Mouse (Mus musculus): ENCODE measurements around the gene Spock2. TPM values are rescaled to one million over a fixed set of nuclear protein-coding genes. Genes with fewer than 3 reads are reported as not detected.
"Not testable (repeated sequence)": the region's sequence is repeated elsewhere in the genome, so short reads cannot be mapped to it uniquely, and the experiment has no call there.

Spock2 gene
- polyA plus RNA-seq, 1 experiment: 499 TPM

GRCm38 (mm10) chr10:60120630-60121029, 14.6 kb downstream of the Spock2 start:
- peaks cover 49% of the 10 kb centered on the region for H3K4me1 ChIP-seq (ENCODE audit: control insufficient read depth, insufficient read depth, low read length)
- H3K27me3 ChIP-seq (ENCODE audit: control insufficient read depth, insufficient read depth, low read length): no peaks in the 10 kb centered on the region
- DNase-seq: no peak
- no peak overlapping the region for H3K27ac ChIP-seq (ENCODE audit: insufficient read depth, low read length)
- no peak overlapping the region for H3K4me3 ChIP-seq (replicated peaks; ENCODE audit: insufficient read depth, low read depth, low read length)
- TF ChIP-seq POLR2A (IDR thresholded peaks at IDR 0.05; ENCODE audit: borderline replicate concordance, insufficient read depth, low read length): no peak
- TF ChIP-seq CTCF (IDR thresholded peaks at IDR 0.05; ENCODE audit: borderline replicate concordance, insufficient read depth, low read depth, low read length): no peak
- WGBS: 48% methylated on average over 4 of the region's 4 CpGs

- DNase-seq: no peak
- Histone ChIP-seq H3K27me3 (ENCODE audit: control insufficient read depth, insufficient read depth, low read length) (no peaks in the 10 kb centered on the region), H3K4me3 (replicated peaks; ENCODE audit: insufficient read depth, low read depth, low read length) (no peak overlapping the region), H3K27ac (ENCODE audit: insufficient read depth, low read length) (no peak overlapping the region), H3K4me1 (ENCODE audit: control insufficient read depth, insufficient read depth, low read length) (peaks cover 17% of the 10 kb centered on the region)
- TF ChIP-seq CTCF (IDR thresholded peaks at IDR 0.05; ENCODE audit: borderline replicate concordance, insufficient read depth, low read depth, low read length) (peak; percentile 74), POLR2A (IDR thresholded peaks at IDR 0.05; ENCODE audit: borderline replicate concordance, insufficient read depth, low read length) (no peak)
- WGBS: 63% methylated on average over 6 of the region's 6 CpGs
Measured at GRCm38 (mm10) chr10:60124078-60124477, 18.1 kb downstream of the Spock2 start.

GRCm38 (mm10) chr10:60125529-60126327, 19.7 kb downstream of the Spock2 start:
- no peak for DNase-seq
- 44% methylated on average over 22 of the region's 22 CpGs for WGBS

GRCm38 (mm10) chr10:60128287-60128686, 22.3 kb downstream of the Spock2 start:
- Histone ChIP-seq H3K4me1 (ENCODE audit: control insufficient read depth, insufficient read depth, low read length) (no peaks in the 10 kb centered on the region), H3K4me3 (replicated peaks; ENCODE audit: insufficient read depth, low read depth, low read length) (no peak overlapping the region), H3K27me3 (ENCODE audit: control insufficient read depth, insufficient read depth, low read length) (no peaks in the 10 kb centered on the region), H3K27ac (ENCODE audit: insufficient read depth, low read length) (no peak overlapping the region)
- TF ChIP-seq CTCF (IDR thresholded peaks at IDR 0.05; ENCODE audit: borderline replicate concordance, insufficient read depth, low read depth, low read length): no peak
- no peak for TF ChIP-seq POLR2A (IDR thresholded peaks at IDR 0.05; ENCODE audit: borderline replicate concordance, insufficient read depth, low read length)
- DNase-seq: no peak
- 85% methylated on average over 9 of the region's 9 CpGs for WGBS

More at GRCm38 (mm10) chr10:60125529-60126327, 19.7 kb downstream of the Spock2 start:
- Histone ChIP-seq H3K4me1 (ENCODE audit: control insufficient read depth, insufficient read depth, low read length) (peaks cover under 1% of the 10 kb centered on the region; the same call in 1 of the 2 replicates), H3K27ac (ENCODE audit: insufficient read depth, low read length) (no peak overlapping the region), H3K4me3 (replicated peaks; ENCODE audit: insufficient read depth, low read depth, low read length) (no peak overlapping the region), H3K27me3 (ENCODE audit: control insufficient read depth, insufficient read depth, low read length) (no peaks in the 10 kb centered on the region)
- no peak for TF ChIP-seq CTCF (IDR thresholded peaks at IDR 0.05; ENCODE audit: borderline replicate concordance, insufficient read depth, low read depth, low read length)
- no peak for TF ChIP-seq POLR2A (IDR thresholded peaks at IDR 0.05; ENCODE audit: borderline replicate concordance, insufficient read depth, low read length)

- Histone ChIP-seq H3K4me3 (replicated peaks; ENCODE audit: insufficient read depth, low read depth, low read length) (no peak overlapping the region), H3K27ac (ENCODE audit: insufficient read depth, low read length) (no peak overlapping the region), H3K27me3 (ENCODE audit: control insufficient read depth, insufficient read depth, low read length) (no peaks in the 10 kb centered on the region), H3K4me1 (ENCODE audit: control insufficient read depth, insufficient read depth, low read length) (no peaks in the 10 kb centered on the region)
- DNase-seq: no peak
- WGBS: 77% methylated on average over 4 of the region's 4 CpGs
- no peak for TF ChIP-seq POLR2A (IDR thresholded peaks at IDR 0.05; ENCODE audit: borderline replicate concordance, insufficient read depth, low read length)
- TF ChIP-seq CTCF (IDR thresholded peaks at IDR 0.05; ENCODE audit: borderline replicate concordance, insufficient read depth, low read depth, low read length): no peak
Measured at GRCm38 (mm10) chr10:60130504-60130903, 24.5 kb downstream of the Spock2 start.

- Histone ChIP-seq H3K4me3 (replicated peaks; ENCODE audit: insufficient read depth, low read depth, low read length) (no peak overlapping the region), H3K27ac (ENCODE audit: insufficient read depth, low read length) (no peak overlapping the region), H3K27me3 (ENCODE audit: control insufficient read depth, insufficient read depth, low read length) (no peaks in the 10 kb centered on the region), H3K4me1 (ENCODE audit: control insufficient read depth, insufficient read depth, low read length) (no peaks in the 10 kb centered on the region; the same call in 1 of the 2 replicates)
- 47% methylated on average over 6 of the region's 6 CpGs for WGBS
- no peak for DNase-seq
- TF ChIP-seq CTCF (IDR thresholded peaks at IDR 0.05; ENCODE audit: borderline replicate concordance, insufficient read depth, low read depth, low read length): no peak
- TF ChIP-seq POLR2A (IDR thresholded peaks at IDR 0.05; ENCODE audit: borderline replicate concordance, insufficient read depth, low read length): no peak
Measured at GRCm38 (mm10) chr10:60133501-60133900, 27.5 kb downstream of the Spock2 start.

GRCm38 (mm10) chr10:60134201-60134600, 28.2 kb downstream of the Spock2 start:
- Histone ChIP-seq H3K27ac (ENCODE audit: insufficient read depth, low read length) (no peak overlapping the region), H3K4me3 (replicated peaks; ENCODE audit: insufficient read depth, low read depth, low read length) (no peak overlapping the region), H3K4me1 (ENCODE audit: control insufficient read depth, insufficient read depth, low read length) (no peaks in the 10 kb centered on the region; the same call in 1 of the 2 replicates), H3K27me3 (ENCODE audit: control insufficient read depth, insufficient read depth, low read length) (no peaks in the 10 kb centered on the region)
- no peak for DNase-seq
- 49% methylated on average over 9 of the region's 9 CpGs for WGBS
- TF ChIP-seq POLR2A (IDR thresholded peaks at IDR 0.05; ENCODE audit: borderline replicate concordance, insufficient read depth, low read length) (no peak), CTCF (IDR thresholded peaks at IDR 0.05; ENCODE audit: borderline replicate concordance, insufficient read depth, low read depth, low read length) (no peak)

GRCm38 (mm10) chr10:60136010-60136409, 30.0 kb downstream of the Spock2 start:
- H3K27me3 ChIP-seq (ENCODE audit: control insufficient read depth, insufficient read depth, low read length); H3K4me1 ChIP-seq (ENCODE audit: control insufficient read depth, insufficient read depth, low read length); H3K27ac ChIP-seq (ENCODE audit: insufficient read depth, low read length); DNase-seq; H3K4me3 ChIP-seq (replicated peaks; ENCODE audit: insufficient read depth, low read depth, low read length): not testable (repeated sequence)
- WGBS: 50% methylated on average over 1 of the region's 1 CpGs

Data from cerebellum, adult 2 months (tissue).